Mouse (Mus musculus): ENCODE results near the gene Cpne6. TPM values are rescaled to one million over a fixed set of nuclear protein-coding genes. Genes with fewer than 3 reads are reported as not detected.

Gene Cpne6
- polyA plus RNA-seq, 1 experiment: not detected

DNA sequence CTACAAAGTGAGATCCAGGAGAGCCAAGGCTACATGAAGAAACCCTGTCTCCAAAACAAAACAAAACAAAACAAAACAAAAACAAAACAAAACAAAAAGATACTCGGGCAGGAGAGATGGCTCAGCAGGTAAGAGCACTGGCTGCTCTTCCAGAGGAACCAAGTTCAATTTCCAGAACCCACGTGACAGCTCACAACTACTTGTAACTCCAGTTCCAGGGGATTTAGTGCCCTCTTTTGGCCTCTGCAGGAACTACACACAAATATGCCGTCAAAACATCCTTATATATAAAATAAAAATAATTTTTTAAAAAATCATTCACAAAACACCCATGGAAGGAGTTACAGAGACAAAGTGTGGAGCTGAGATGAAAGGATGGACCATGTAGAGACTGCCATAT, 17.7 kb downstream of the Cpne6 start:
- Histone ChIP-seq H3K4me3 (no peak overlapping the region), H3ac (ENCODE audit: control insufficient read depth, insufficient read length) (no peak overlapping the region), H3K79me2 (ENCODE audit: control insufficient read depth, insufficient read depth) (no peaks in the 10 kb centered on the region), H3K27me3 (ENCODE audit: control insufficient read depth, insufficient read depth, insufficient read length) (peaks cover 48% of the 10 kb centered on the region), H3K4me2 (ENCODE audit: low read depth) (no peak overlapping the region), H3K36me3 (ENCODE audit: control insufficient read depth, insufficient read depth) (no peaks in the 10 kb centered on the region)
- TF ChIP-seq POLR2AphosphoS2 (IDR thresholded peaks at IDR 0.05; ENCODE audit: insufficient read length, low read depth): no peak
- TF ChIP-seq MYOD1 (IDR thresholded peaks at IDR 0.05; ENCODE audit: control insufficient read depth in 1 of 3, insufficient read length in 2 of 3, low read depth in 2 of 3): no peak
- TF ChIP-seq USF1 (IDR thresholded peaks at IDR 0.05; ENCODE audit: low read depth): peak; percentile 83
- no peak for TF ChIP-seq POLR2A (IDR thresholded peaks at IDR 0.05; ENCODE audit: insufficient read length, low read depth)
- TF ChIP-seq MAX (IDR thresholded peaks at IDR 0.05; ENCODE audit: low read depth): no peak
- no peak for TF ChIP-seq REST (IDR thresholded peaks at IDR 0.05; ENCODE audit: insufficient read depth, insufficient read length)

DNA sequence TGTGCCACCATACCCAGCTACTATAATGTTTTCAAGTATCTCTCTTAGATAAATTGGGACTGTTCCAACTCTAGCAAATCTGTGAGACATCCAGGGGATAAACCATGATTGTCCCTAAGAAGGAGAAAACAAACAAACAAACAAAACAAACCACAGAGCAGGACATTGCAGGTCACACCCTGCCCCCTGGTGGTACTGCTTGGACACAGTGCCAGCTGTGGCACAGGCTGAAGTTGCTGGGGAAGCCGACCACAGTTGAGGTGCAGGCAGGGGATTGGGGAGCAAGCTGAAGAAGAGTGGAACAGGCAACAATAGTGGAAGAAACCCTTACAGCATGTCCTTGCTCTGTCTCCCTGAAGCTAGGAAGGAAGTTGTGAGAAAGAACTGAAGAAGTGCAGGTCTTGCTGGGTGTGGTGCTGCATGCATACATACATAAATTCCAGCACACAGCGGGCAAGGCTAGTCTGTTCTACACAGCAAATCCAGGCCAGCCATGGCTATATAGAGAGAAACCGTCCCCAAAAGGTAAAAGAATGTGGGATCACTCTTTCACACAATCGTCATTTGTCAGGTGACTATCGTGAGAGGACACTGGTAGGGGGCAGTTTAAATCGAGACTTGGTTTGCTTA, 26.0 kb downstream of the Cpne6 start:
- H3K36me3 ChIP-seq (ENCODE audit: control insufficient read depth, insufficient read depth): no peaks in the 10 kb centered on the region
- peaks cover 9% of the 10 kb centered on the region for H3K79me2 ChIP-seq (ENCODE audit: control insufficient read depth, insufficient read depth)
- H3K4me3 ChIP-seq: no peak overlapping the region
- H3K4me2 ChIP-seq (ENCODE audit: low read depth): no peak overlapping the region
- peaks cover 19% of the 10 kb centered on the region for H3K27me3 ChIP-seq (ENCODE audit: control insufficient read depth, insufficient read depth, insufficient read length)
- no peak for TF ChIP-seq MAX (IDR thresholded peaks at IDR 0.05; ENCODE audit: low read depth)
- no peak for TF ChIP-seq POLR2AphosphoS2 (IDR thresholded peaks at IDR 0.05; ENCODE audit: insufficient read length, low read depth)
- peak in 1 of 3 experiments; percentile 32 for TF ChIP-seq MYOG (IDR thresholded peaks at IDR 0.05; ENCODE audit: control insufficient read depth in 1 of 3, insufficient read depth in 1 of 3, insufficient read length in 2 of 3, low read depth in 2 of 3)
- peak in 2 of 3 experiments; percentile 2 to 8 for TF ChIP-seq MYOD1 (IDR thresholded peaks at IDR 0.05; ENCODE audit: control insufficient read depth in 1 of 3, insufficient read length in 2 of 3, low read depth in 2 of 3)
- no peak for TF ChIP-seq USF1 (IDR thresholded peaks at IDR 0.05; ENCODE audit: low read depth)
- TF ChIP-seq TCF12 (IDR thresholded peaks at IDR 0.05; ENCODE audit: insufficient read depth, poor library complexity, severe bottlenecking): no peak
- no peak overlapping the region for H3ac ChIP-seq (ENCODE audit: control insufficient read depth, insufficient read length)

DNA sequence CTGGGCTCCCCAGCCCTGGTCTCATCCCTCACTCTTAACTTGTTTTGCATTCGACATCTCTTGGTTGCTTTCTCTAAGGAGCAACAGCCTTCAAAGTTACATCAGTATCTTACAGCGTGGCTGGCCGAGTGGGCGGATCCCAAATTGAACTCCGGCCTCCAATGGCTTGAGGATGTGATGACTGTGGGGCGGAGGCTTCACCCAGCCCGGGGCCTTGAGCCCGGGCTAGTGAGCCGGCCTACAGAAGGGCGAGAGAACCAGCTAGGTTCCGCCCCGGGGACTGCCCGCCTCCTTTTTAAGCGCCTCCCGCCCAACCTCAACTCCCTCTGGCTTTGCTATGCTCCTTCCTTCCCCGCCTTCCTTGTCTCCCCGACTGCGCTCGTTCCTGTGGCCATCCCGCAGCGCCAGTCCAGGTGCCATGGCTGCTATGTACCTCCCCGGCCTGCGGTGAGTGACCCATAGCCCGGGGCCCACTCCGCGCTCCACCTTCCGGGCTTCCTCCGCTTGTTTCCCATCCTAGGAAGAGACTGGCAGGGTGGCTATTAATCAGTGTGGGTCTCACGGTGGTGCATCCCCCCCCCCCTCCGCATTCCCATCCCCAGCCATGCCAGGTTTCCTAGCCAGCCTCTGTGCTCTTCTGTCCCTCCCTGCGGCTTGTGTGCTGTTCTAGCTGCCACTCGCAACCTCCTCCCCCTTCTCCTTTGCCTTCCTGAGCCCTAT, 30.0 kb downstream of the Cpne6 start, which contains the start of gene Pck2:
TSS of gene Pck2 (plus strand) at position 200 of the 720 bp plus-strand sequence.
- Histone ChIP-seq H3ac (ENCODE audit: control insufficient read depth, insufficient read length) (peak within 1 kb of the TSS; percentile 58), H3K4me2 (ENCODE audit: low read depth) (peak within 1 kb of the TSS; percentile 94), H3K79me2 (ENCODE audit: control insufficient read depth, insufficient read depth) (peaks cover 34% of the 10 kb centered on the region), H3K36me3 (ENCODE audit: control insufficient read depth, insufficient read depth) (peaks cover 28% of the 10 kb centered on the region), H3K27me3 (ENCODE audit: control insufficient read depth, insufficient read depth, insufficient read length) (no peaks in the 10 kb centered on the region), H3K4me3 (peak within 1 kb of the TSS; percentile 92)
- TF ChIP-seq USF1 (IDR thresholded peaks at IDR 0.05; ENCODE audit: low read depth): no peak
- TF ChIP-seq TCF3 (IDR thresholded peaks at IDR 0.05; ENCODE audit: insufficient read length, low read depth): no peak
- TF ChIP-seq MYOG (IDR thresholded peaks at IDR 0.05; ENCODE audit: control insufficient read depth in 1 of 3, insufficient read depth in 1 of 3, insufficient read length in 2 of 3, low read depth in 2 of 3): no peak
- TF ChIP-seq MYOD1 (IDR thresholded peaks at IDR 0.05; ENCODE audit: control insufficient read depth in 1 of 3, insufficient read length in 2 of 3, low read depth in 2 of 3): no peak
- peak; percentile 96 for TF ChIP-seq POLR2A (IDR thresholded peaks at IDR 0.05; ENCODE audit: insufficient read length, low read depth)
- TF ChIP-seq MAX (IDR thresholded peaks at IDR 0.05; ENCODE audit: low read depth): peak; percentile 61
- TF ChIP-seq SRF (IDR thresholded peaks at IDR 0.05; ENCODE audit: control insufficient read depth, insufficient read length, low read depth): peak; percentile 12
- peak; percentile 64 for TF ChIP-seq E2F4 (IDR thresholded peaks at IDR 0.05; ENCODE audit: insufficient read depth)
- no peak for TF ChIP-seq TCF12 (IDR thresholded peaks at IDR 0.05; ENCODE audit: insufficient read depth, poor library complexity, severe bottlenecking)
- TF ChIP-seq REST (IDR thresholded peaks at IDR 0.05; ENCODE audit: insufficient read depth, insufficient read length): no peak
- peak; percentile 77 for TF ChIP-seq CEBPB (IDR thresholded peaks at IDR 0.05; ENCODE audit: insufficient read depth, poor library complexity, severe bottlenecking)
- peak; percentile 98 for TF ChIP-seq POLR2AphosphoS2 (IDR thresholded peaks at IDR 0.05; ENCODE audit: insufficient read length, low read depth)

DNA sequence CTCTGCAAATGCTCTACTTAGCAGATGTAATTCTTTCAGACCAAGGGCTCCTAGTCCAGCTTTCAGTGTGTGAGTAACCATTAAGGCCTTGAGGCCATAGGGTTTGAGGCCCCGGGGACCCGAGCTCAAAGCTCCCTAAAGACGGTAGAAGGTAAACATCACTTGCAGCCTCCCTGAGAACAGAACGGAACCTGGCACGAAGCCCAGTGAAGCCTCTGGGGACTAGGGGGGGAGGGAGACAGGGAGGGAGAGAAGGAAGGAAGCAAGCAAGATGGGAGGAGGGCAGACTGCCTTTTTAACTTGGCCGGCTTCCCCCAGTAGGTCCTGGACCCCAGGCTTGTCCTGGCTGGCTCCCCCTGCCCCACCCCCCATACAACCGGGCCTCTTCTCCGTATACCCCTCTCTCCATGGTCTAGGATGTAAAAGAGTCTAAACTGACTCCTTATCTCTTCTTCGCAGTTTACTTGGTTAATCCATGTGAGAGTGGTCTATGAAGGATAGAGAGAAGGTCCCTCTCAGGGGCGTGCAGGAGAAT, 30.6 kb downstream of the Cpne6 start:
- peak overlapping the region; percentile 94 for H3K4me2 ChIP-seq (ENCODE audit: low read depth)
- TF ChIP-seq REST (IDR thresholded peaks at IDR 0.05; ENCODE audit: insufficient read depth, insufficient read length): no peak
- no peak for TF ChIP-seq POLR2A (IDR thresholded peaks at IDR 0.05; ENCODE audit: insufficient read length, low read depth)
- TF ChIP-seq MYOD1 (IDR thresholded peaks at IDR 0.05; ENCODE audit: control insufficient read depth in 1 of 3, insufficient read length in 2 of 3, low read depth in 2 of 3): no peak
- TF ChIP-seq CEBPB (IDR thresholded peaks at IDR 0.05; ENCODE audit: insufficient read depth, poor library complexity, severe bottlenecking): no peak
- no peak for TF ChIP-seq MAX (IDR thresholded peaks at IDR 0.05; ENCODE audit: low read depth)
- no peak for TF ChIP-seq USF1 (IDR thresholded peaks at IDR 0.05; ENCODE audit: low read depth)
- no peak for TF ChIP-seq E2F4 (IDR thresholded peaks at IDR 0.05; ENCODE audit: insufficient read depth)
- TF ChIP-seq TCF3 (IDR thresholded peaks at IDR 0.05; ENCODE audit: insufficient read length, low read depth): no peak
- TF ChIP-seq POLR2AphosphoS2 (IDR thresholded peaks at IDR 0.05; ENCODE audit: insufficient read length, low read depth): no peak
- no peak for TF ChIP-seq SRF (IDR thresholded peaks at IDR 0.05; ENCODE audit: control insufficient read depth, insufficient read length, low read depth)
- no peak for TF ChIP-seq MYOG (IDR thresholded peaks at IDR 0.05; ENCODE audit: control insufficient read depth in 1 of 3, insufficient read depth in 1 of 3, insufficient read length in 2 of 3, low read depth in 2 of 3)
- no peak for TF ChIP-seq TCF12 (IDR thresholded peaks at IDR 0.05; ENCODE audit: insufficient read depth, poor library complexity, severe bottlenecking)
- H3ac ChIP-seq (ENCODE audit: control insufficient read depth, insufficient read length): peak overlapping the region; percentile 58
- peak overlapping the region; percentile 92 for H3K4me3 ChIP-seq
- H3K79me2 ChIP-seq (ENCODE audit: control insufficient read depth, insufficient read depth): peaks cover 34% of the 10 kb centered on the region
- peaks cover 33% of the 10 kb centered on the region for H3K36me3 ChIP-seq (ENCODE audit: control insufficient read depth, insufficient read depth)
- no peaks in the 10 kb centered on the region for H3K27me3 ChIP-seq (ENCODE audit: control insufficient read depth, insufficient read depth, insufficient read length)
